Mouse (Mus musculus) liver, postnatal 0 days (tissue): ENCODE data around the gene Sufu. TPM values are rescaled to one million over a fixed set of nuclear protein-coding genes. Genes with fewer than 3 reads are reported as not detected.

ENCODE experiments used
- ATAC-seq: fragments of 200-750 bp; cut with Nextera tagmentation; 2 replicates; pipeline ENCODE4 v1.8.0; 2017; ENCODE audit warnings: mild to moderate bottlenecking, moderate library complexity
- DNase-seq: peaks from one replicate; pipeline ENCODE4 v3.0.0-alpha.2; 2016
- H3K27ac ChIP-seq: fragments of 300-500 bp; sonication (generic); 2 replicates; pipeline ENCODE4 v1.5.1; 2014; ENCODE audit warnings: antibody characterized with exemption, moderate library complexity, mild to moderate bottlenecking, low read depth
- H3K27me3 ChIP-seq: fragments of 300-500 bp; sonication (generic); 2 replicates; pipeline ENCODE4 v1.6.1; 2014; ENCODE audit warnings: low read length, control low read depth, mixed read lengths; ENCODE audit not compliant: insufficient read depth
- H3K36me3 ChIP-seq: fragments of 300-500 bp; sonication (generic); replicated peaks from 2 replicates; pipeline ENCODE4 v1.6.1; 2014; ENCODE audit warnings: mild to moderate bottlenecking, control low read depth, low read length, moderate library complexity, mixed read lengths; ENCODE audit not compliant: insufficient read depth
- H3K4me1 ChIP-seq: fragments of 300-500 bp; sonication (generic); 2 replicates; pipeline ENCODE4 v1.6.1; 2014; ENCODE audit warnings: antibody characterized with exemption, mild to moderate bottlenecking, control low read depth; ENCODE audit not compliant: insufficient read depth
- H3K4me2 ChIP-seq: fragments of 300-500 bp; sonication (generic); 2 replicates; pipeline ENCODE4 v1.6.1; 2014; ENCODE audit warnings: low read depth, mild to moderate bottlenecking, low read length, moderate library complexity, mixed read lengths
- H3K4me3 ChIP-seq: fragments of 300-500 bp; sonication (generic); 2 replicates; pipeline ENCODE4 v1.5.1; 2014; ENCODE audit warnings: low read depth, low read length
- H3K9ac ChIP-seq: fragments of 300-500 bp; sonication (generic); replicated peaks from 2 replicates; pipeline ENCODE4 v1.6.1; 2014; ENCODE audit warnings: mild to moderate bottlenecking, moderate library complexity
- H3K9me3 ChIP-seq: fragments of 300-500 bp; sonication (generic); 2 replicates; pipeline ENCODE4 v1.6.1; 2016; ENCODE audit warnings: mild to moderate bottlenecking, control low read depth, low read length, mixed read lengths
- CTCF ChIP-seq: sonication (generic); IDR thresholded peaks from 2 replicates; pipeline ENCODE4 v1.5.1; 2016; ENCODE audit warnings: antibody characterized with exemption, low read depth
- EP300 ChIP-seq: IDR thresholded peaks from 2 replicates; pipeline ENCODE4 v1.6.1; 2016; ENCODE audit warnings: antibody characterized with exemption, low read depth, mild to moderate bottlenecking
- WGBS: fragments of 180-500 bp; shearing (Covaris S2); extraction: QIAGEN DNeasy Blood & Tissue Kit; methylation state at CpG from one replicate; pipeline ENCODE4 v1.1.7; 2014; ENCODE audit not compliant: insufficient replicate concordance; 5-methylcytosine and 5-hydroxymethylcytosine counted together
- polyA plus RNA-seq: library from polyadenylated mRNA; unstranded; fragments of >200 nt; fragmentation: Nextera tagmentation; extraction: Ambion mirVana; gene quantifications from 2 replicates; pipeline ENCODE4 v1.2.1, GENCODE M21; 2015

Gene Sufu
- polyA plus RNA-seq, 1 experiment from 2014 or later: 3.8 TPM

DNA sequence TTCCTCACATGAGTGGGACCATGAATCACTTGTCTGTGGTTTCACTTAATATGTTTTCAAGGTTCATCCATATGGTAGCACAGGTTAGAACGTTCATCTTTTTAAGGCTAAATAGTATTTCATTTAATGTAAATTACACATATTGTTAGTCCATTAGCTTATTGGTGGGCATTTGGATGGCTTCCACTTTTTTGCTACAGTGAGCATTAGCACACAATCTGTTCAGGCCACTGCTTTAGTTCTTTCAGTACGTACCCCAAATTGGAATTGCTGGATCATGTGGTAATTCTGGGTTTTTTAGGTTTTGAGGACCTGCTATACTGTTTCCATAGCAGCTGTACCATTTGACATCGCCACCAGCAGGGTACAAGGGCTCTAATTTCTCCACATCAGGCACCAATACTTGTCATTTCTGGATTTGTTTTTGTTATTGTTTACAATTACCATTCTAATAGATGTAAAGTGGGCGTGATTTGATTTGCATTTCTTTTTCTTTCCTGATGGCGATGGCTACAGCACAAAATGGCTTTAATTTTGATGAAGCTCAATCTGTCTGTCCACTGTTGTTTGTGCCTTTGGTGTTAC is 49.8 kb downstream of the Sufu start:
- WGBS: 81% methylated on average over 5 of the region's 5 CpGs
- no peaks in the 10 kb centered on the region for H3K9me3 ChIP-seq
- ATAC-seq (no peak), DNase-seq (no peak)
- no peak overlapping the region for H3K4me2 ChIP-seq
- peaks cover 6% of the 10 kb centered on the region; the same call in 1 of the 2 replicates for H3K4me1 ChIP-seq
- H3K27ac ChIP-seq: no peak overlapping the region
- no peak overlapping the region for H3K4me3 ChIP-seq
- peaks cover 4% of the 10 kb centered on the region; the same call in 1 of the 2 replicates for H3K36me3 ChIP-seq
- TF ChIP-seq CTCF: no peak
- TF ChIP-seq EP300: no peak
- no peak overlapping the region for H3K9ac ChIP-seq
- no peaks in the 10 kb centered on the region for H3K27me3 ChIP-seq

DNA sequence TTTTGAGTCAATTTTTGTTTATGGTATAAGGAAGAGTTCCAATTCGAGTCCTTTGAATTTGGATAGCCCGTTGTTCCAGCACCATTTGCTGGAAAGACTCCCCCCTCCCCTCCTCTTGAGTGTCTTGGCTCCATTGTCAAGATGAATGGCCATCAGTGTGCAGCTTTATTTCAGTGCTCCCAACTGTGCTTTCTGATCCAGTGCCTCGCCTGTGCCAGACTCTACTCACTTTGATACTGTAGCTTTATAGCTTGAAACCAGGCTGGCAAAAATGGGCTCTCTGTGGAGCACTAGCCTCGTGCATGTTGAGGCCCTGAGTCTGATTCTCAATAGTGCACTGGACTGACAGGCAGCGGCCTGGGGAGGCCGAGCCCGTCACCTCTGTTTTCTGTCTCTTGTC is 50.4 kb downstream of the Sufu start:
- ATAC-seq (no peak), DNase-seq (no peak)
- H3K4me2 ChIP-seq: no peak overlapping the region
- H3K36me3 ChIP-seq: peaks cover 4% of the 10 kb centered on the region; the same call in 1 of the 2 replicates
- H3K9me3 ChIP-seq: no peaks in the 10 kb centered on the region
- no peak overlapping the region for H3K9ac ChIP-seq
- H3K27me3 ChIP-seq: no peaks in the 10 kb centered on the region
- no peak overlapping the region for H3K4me3 ChIP-seq
- TF ChIP-seq CTCF (no peak), EP300 (no peak)
- no peak overlapping the region for H3K27ac ChIP-seq
- 63% methylated on average over 7 of the region's 7 CpGs for WGBS
- peaks cover 6% of the 10 kb centered on the region; the same call in 1 of the 2 replicates for H3K4me1 ChIP-seq

DNA sequence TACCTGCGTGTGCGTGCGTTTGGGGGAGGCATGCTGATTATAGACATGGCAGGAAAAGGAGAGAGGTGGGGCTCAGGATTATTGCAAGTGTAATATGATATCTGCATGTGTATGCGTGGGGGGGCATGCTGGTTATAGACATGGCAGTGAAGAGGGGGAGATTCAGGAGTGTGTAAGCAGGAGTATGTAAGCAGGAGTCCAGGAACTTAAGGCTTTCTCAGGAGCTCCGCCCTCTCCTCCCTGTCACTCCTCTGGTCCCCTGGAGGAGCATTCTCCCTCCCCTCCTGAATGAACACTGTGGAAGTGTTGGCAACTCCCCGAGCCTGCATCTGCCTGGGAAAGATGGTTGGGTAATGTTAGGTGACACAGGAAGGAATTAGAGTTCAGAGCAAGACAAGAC is 51.2 kb downstream of the Sufu start:
- Histone ChIP-seq H3K36me3 (peaks cover 4% of the 10 kb centered on the region; the same call in 1 of the 2 replicates), H3K9me3 (no peaks in the 10 kb centered on the region), H3K9ac (no peak overlapping the region), H3K27me3 (no peaks in the 10 kb centered on the region), H3K4me3 (no peak overlapping the region), H3K27ac (no peak overlapping the region), H3K4me2 (no peak overlapping the region), H3K4me1 (peaks cover 12% of the 10 kb centered on the region)
- DNase-seq (no peak), ATAC-seq (no peak)
- 64% methylated on average over 6 of the region's 6 CpGs for WGBS
- TF ChIP-seq CTCF: no peak
- no peak for TF ChIP-seq EP300

DNA sequence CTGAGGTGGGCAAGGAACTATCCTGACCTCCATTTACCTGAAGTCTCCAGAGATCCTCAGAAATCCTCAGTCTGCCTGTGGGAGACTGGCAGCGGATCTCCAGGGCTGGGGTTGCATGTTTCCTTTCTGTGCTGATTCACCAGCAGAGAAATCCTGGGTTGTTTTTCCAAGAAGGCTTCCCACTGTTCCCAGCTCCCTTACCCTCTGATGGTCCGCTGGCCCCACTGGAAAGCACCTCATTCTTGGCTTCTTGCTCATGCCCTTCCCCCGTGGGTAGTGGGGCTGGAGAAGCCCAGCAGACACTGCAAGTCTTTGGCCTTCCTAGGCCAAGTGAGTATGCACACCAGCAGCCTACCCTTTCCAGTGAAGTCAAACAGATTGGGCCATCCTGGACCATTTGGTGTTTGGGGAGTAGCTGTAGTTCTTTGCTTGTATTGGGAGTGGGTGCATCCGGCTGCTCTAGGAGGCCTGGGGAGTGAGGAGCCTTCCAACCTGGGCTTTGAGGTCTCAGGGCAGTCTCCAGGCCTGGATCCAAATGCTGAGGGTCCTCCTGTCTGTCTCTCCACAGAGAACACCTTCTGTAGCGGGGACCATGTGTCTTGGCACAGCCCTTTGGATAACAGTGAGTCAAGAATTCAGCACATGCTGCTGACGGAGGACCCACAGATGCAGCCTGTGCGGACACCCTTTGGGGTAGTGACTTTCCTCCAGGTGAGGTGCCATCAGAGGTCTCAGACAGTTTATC is 52.7 kb downstream of the Sufu start:
- no peak for DNase-seq
- 84% methylated on average over 7 of the region's 7 CpGs for WGBS
- H3K4me3 ChIP-seq: no peak overlapping the region
- no peak overlapping the region for H3K27ac ChIP-seq
- H3K9me3 ChIP-seq: no peaks in the 10 kb centered on the region
- ATAC-seq: no peak
- TF ChIP-seq CTCF (no peak), EP300 (no peak)
- no peaks in the 10 kb centered on the region for H3K27me3 ChIP-seq
- H3K9ac ChIP-seq: no peak overlapping the region
- peaks cover 27% of the 10 kb centered on the region for H3K4me1 ChIP-seq
- H3K36me3 ChIP-seq: peaks cover 7% of the 10 kb centered on the region
- H3K4me2 ChIP-seq: no peak overlapping the region

DNA sequence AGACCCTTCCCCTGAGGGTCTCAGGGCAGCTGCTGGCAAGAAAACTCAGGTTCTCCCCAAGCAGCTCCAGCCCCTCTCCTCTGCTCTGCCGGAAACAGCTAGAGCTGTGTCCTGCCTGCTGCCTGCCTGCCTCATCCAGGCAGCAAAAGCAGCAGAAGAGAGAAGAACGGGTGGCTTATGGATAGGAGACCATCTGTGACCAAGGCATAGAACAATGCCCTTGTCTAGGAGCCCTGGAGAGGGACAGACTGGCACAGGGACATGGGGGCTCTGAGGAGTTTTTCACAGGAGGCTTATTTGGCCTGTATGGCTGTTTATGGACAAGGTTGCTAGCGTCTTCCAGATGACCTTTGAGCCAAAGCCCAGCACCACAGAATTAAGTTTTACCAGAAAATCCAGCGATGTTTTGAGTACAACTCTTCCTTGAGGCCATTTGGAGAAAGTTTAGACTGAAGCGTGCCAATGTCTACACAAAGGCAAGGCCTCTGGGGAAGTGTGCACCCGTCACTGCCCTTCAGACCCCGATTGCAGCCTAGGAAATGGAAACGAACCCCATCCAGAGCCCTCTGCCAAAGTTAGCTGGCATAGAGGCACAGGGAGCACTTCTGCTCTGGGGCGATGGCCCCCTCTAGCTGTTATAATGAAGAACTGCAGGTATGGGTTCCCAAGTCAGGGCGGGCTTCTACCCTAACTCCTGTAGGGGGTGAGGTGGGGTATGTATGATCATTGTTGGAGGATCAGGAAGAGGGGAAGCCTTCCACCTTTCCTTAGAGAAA is 55.5 kb downstream of the Sufu start:
- Histone ChIP-seq H3K4me3 (no peak overlapping the region), H3K4me1 (peaks cover 55% of the 10 kb centered on the region), H3K36me3 (peaks cover 7% of the 10 kb centered on the region), H3K27me3 (no peaks in the 10 kb centered on the region), H3K9me3 (no peaks in the 10 kb centered on the region), H3K4me2 (no peak overlapping the region), H3K9ac (no peak overlapping the region; the same call in none of the 2 replicates), H3K27ac (peak overlapping the region; percentile 96)
- WGBS: 34% methylated on average over 10 of the region's 10 CpGs
- ATAC-seq: peak; percentile 12; the same call in 1 of the 2 replicates
- TF ChIP-seq EP300: no peak
- TF ChIP-seq CTCF: peak; percentile 94
- DNase-seq: peak; percentile 52

DNA sequence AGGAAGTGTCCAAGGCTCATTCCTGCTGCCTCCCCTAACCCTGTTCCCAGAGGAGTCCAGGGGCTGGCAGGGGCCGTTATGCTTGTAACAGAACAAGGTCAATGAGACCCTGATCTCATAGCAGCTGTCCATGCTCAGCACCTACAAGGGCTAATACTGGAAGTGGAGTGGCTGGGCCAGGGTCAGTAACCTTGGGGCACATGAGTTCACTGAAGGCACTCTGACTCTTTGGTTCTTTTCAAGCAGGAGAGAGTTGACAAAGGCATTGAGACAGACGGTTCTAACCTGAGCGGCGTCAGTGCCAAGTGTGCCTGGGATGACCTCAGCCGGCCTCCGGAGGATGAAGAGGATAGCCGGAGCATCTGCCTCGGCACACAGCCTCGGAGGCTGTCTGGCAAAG is 56.2 kb downstream of the Sufu start:
- peaks cover 7% of the 10 kb centered on the region for H3K36me3 ChIP-seq
- H3K4me2 ChIP-seq: no peak overlapping the region
- no peak for ATAC-seq
- no peaks in the 10 kb centered on the region for H3K9me3 ChIP-seq
- H3K9ac ChIP-seq: no peak overlapping the region; the same call in 1 of the 2 replicates
- no peak for DNase-seq
- H3K27me3 ChIP-seq: no peaks in the 10 kb centered on the region
- H3K4me3 ChIP-seq: no peak overlapping the region
- WGBS: 77% methylated on average over 9 of the region's 9 CpGs
- H3K27ac ChIP-seq: peak overlapping the region; percentile 96
- TF ChIP-seq EP300 (no peak), CTCF (no peak)
- H3K4me1 ChIP-seq: peaks cover 60% of the 10 kb centered on the region
